Mouse (Mus musculus) thymus, postnatal 0 days (tissue): Measurements from ENCODE around the gene Ahcy. TPM values are rescaled to one million over a fixed set of nuclear protein-coding genes. Genes with fewer than 3 reads are reported as not detected.
"Not testable (repeated sequence)": the region's sequence is repeated elsewhere in the genome, so short reads cannot be mapped to it uniquely, and the experiment has no call there.

Source experiments
- DNase-seq: peaks from one replicate; pipeline ENCODE4 v3.0.0-alpha.2; 2015; ENCODE audit warnings: low spot score
- polyA plus RNA-seq: library from polyadenylated mRNA; unstranded; fragments of >200 nt; fragmentation: Nextera tagmentation; extraction: Ambion mirVana; gene quantifications from 2 replicates; pipeline ENCODE4 v1.2.1, GENCODE M21; 2015

Gene Ahcy
- polyA plus RNA-seq, 1 experiment from 2014 or later = 50.9 TPM

DNA sequence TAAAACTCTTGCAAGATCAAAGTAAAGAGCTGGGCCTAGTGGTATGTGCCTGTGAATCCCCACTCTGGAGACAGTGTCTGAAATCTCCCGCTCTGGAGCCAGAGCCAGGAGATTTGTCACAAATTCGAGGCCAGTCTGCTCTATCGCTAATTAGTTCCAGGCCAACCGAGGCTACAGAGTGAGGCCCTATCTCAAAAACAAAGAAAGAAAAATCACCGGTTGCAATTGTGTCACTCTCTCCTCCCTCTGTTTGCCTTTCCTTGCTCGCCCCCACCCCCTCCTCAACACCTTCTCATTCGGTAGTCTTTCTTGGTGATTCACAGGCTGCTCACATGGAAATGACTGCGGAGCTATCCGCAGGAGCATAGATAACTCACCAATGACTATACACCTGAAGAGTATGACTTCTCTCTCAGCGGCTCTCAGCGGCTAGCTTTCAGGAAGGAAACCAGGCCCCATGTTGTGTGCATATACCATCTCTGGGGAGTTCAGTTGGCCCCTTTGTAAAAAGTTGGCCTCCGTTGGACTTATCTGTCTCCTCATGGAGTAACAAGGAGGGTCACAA is 551 bp upstream of the Ahcy start:
- no peak for DNase-seq

DNA sequence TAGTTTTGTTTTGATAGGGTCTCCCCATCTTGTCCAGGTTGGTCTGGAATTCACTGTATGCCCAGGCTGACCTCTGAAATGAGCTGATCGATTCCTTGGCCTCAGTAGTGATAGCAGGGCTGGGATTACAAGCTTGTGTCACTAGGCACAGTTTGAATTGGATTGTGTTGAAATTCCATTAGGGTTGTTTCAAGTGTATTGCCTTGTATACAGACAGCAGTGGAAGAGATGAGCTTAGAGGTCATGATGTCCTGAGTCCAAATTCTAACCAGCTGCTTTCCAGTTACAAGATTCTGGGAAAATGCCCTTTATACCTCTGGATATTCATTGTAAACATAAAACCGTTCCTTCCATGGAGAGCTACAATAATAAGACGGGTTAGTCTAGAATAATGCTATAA is 950 bp downstream of the Ahcy start:
- DNase-seq = no peak

DNA sequence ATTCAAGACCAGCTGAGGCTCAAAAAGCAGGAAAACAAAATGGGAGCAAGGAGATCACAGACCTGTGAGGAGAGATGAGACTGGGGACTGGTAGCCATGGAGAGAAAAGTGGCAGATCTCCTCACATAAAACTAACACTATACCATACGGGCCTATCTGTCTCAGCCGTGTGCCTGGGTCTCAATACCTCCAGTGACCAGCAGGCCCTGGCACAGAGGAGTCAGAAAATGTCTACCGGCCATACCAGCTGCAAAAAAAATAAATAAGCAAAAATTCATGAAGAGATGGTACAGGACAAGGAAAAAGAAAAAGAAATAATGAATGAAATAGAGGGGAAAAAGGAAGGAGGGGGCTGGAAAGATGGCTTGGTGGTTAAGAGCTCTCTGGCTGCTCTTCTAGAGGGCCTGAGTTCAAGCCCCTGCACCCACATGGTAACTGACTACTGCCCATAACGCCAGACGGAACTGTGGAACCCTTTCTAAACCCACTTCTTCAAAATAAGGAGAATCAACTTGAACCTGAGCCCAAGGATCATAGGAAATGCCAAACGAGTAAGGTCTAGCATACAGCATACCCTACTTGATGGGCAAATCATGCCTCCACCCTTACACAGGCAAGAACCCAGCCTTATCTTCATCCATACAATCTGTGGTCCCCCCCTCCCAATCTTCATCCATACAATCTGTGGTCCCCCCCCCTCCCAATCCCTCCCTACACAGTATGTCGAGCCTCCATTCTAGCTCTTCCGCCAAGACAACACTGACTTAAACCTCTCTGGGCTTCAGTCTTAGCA is 1.7 kb downstream of the Ahcy start:
- DNase-seq = no peak

DNA sequence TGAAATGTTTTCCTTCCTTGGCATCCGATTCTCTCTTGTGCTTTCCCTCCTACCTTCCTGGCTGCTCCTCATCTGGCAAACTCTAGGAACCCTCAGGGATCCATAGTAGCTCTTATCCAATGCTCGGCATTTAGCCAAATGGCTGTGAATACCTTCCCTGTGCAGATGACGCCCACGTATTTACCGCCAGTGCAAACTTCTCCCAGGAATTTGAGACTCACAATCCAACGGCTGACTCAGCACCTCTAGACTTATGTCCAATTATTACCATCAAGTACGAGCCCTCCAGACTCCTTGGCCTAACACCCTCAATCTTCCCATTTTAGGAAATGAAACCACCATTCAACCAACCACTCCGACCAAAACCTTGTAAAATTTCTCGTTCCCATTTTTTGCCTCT is 3.3 kb downstream of the Ahcy start:
- DNase-seq = no peak

DNA sequence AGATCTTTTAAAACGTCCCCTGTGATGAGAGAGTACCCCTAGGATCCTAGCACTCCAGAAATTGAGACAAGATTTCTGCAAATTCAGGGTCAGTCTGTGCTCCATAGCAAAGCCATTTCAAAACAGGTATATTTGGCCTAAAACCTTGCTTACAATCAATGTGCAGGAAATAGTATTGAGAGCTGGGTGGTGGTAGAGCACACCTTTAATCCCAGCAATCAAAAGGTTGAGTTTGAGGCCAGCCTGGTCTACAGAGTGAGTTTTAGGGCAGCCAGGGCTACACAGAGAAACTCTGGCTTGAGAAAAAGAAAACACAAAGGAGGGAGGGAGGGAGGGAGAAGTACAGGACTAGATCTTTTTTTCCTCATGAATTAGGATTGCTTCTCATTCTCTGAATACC is 16.9 kb downstream of the Ahcy start:
- DNase-seq = no peak

DNA sequence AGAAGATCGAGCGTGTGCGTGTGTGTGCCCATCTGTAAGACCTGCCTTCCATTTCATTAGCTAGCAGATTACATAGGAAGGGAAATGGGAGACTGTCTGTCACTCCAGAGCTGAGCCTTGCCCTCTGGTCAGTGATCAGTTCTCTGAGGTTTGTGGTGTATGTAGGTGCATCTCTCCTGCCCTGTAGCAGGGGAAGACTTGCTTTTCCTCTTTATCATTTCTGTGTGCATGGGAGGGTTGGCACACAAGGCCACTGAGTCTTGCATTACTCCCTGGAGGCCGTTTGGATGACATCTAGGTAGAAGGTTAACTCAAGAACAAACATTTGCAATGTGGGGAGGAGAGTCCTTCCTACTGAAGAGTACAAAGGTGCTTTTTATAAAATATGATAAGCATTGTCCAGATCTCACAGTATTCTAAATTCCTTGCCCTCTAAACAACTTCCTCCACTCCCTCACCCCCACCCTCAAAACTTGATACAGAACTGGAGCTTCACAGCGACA is 18.2 kb downstream of the Ahcy start:
- no peak for DNase-seq

DNA sequence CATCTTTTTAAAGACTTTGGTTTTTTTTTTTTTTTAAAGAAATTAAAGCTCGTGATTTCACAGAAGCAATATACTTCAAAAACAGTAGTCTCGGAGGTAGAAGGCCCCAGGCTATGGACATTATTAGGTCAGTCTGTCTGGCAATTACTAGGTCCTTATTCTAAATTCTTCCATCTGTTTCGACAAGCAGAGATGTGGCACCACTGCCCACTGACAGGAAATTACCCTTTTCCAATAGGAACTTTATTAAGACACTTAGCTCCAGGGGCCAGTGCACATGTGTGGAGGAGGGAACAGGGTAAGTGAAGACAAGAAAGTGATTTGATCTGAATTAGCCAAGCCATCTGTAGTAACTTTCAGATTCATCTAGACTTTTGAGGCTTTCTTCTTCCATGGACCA is 19.6 kb downstream of the Ahcy start:
- no peak for DNase-seq

DNA sequence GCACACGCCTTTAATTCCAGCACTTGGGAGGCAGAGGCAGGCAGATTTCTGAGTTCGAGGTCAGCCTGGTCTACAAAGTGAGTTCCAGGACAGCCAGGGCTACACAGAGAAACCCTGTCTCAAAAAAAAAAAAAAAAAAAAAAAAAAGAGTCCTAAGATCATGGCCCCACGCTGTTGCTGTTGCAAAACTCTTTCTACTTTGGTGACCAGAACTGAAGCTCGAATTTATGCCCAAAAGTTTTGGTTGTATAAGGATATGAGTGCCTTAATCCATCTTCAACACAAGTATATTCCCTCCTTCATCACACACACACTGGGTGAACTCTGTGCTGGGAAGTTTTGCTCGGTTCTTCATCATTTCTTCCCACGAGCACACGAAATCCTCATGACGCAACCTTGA is 20.8 kb downstream of the Ahcy start:
- DNase-seq = not testable (repeated sequence)

DNA sequence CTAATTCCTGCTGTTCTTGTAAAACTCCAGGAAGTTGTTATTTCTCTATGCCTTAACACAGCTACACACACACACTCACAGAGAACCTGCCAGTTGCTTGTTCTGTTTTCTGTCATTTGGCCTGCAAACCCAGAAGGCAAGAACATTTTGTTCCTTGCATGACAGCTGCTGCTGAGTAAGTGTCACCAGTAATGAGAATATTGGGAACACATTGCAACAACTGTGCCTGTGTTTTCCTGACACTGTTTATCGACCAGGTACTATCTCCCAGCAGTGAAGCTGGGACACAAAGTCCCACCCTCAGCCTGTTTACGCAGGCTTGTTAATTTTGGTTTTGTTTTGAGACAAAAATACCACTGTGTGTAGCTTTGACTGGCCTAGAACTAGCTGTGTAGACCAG is 21.6 kb downstream of the Ahcy start:
- DNase-seq = no peak

DNA sequence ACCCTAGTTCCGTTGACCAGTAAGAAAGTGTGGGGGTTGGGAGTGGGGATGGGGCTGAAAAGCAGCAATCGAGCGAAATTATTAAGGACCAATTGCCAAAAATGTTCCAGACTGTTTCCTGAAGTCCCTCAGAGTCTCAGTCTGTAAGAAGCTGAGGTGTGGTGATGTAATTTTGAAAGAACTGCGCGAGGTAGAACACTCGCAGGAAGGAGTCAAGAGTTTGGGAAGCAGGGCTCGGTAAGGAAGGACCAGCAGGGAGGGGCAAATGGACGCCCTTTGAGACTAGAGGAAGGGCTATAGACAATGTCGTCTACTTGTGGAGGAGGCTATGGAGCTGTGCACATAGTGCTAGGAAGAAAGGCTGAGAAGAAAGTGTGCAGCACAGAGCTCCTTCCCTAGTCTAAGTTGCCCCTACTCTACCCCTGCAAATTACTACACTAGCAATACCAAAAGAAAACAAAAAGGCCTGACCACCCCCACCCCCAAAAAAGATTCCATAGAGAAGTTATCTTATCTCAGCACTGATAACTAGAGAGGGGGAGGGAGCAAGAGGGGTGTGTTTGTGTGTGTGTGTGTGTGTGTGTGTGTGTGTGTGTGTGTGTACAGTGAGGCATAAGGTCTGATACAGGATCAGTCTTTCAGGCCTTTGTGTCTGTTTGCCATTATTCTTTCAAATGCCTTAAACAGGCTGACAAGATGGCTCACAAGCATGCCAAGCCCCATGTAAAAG is 22.5 kb downstream of the Ahcy start:
- DNase-seq = no peak

DNA sequence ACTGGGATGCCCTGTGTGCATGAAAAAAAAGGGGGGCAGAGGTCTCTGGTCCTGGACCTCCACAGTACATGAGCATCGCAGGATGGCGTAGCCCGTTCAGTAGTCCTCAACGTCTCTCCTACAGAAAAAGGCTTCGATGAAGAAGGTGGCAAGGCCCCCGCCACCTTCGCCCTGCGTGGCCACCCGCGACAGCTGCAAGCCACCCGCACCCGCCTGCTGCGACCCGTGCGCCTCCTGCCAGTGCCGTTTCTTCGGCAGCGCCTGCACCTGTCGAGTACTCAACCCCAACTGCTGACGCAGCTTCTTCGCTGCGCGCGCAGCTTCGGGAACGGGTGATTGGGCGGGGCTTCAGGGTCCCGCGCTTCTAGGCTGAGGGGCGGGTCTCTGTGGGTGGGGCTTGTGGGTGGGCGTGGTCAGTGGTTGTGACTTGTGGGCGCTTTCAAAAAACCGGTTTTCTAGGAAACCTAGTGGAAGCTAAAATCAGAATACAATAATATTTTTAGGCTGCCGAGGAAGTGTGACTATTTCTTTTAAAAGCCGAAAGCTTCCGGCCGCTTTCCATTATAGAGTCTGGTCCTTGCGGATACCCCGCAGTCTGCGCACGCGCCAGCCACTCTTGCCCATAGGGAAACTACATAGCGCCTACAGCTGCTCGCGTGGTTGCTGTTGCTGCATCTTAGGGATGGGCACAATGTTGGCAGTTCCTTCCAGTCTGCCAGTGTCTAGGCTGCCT is 23.6 kb downstream of the Ahcy start:
- peak; percentile 99 for DNase-seq

DNA sequence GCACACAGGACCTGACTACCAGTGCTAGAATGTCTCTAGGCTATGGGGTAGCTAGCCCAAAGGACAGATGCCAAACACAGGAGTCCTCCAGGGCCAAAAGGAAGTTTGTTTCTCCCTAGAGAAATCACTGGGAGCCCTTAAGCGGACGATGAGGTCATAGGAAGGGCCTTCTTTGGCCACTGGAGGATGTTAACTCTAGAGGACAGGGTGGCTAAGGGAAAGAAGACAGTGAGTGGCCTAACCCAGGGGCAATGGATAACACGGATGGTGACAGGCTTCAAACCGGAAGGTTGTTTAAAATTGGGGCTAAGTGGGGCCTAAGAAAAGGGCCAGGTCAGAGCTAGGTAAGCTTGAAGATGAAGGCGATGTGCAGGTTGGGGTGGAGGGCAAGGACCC is 24.2 kb downstream of the Ahcy start:
- DNase-seq = no peak

DNA sequence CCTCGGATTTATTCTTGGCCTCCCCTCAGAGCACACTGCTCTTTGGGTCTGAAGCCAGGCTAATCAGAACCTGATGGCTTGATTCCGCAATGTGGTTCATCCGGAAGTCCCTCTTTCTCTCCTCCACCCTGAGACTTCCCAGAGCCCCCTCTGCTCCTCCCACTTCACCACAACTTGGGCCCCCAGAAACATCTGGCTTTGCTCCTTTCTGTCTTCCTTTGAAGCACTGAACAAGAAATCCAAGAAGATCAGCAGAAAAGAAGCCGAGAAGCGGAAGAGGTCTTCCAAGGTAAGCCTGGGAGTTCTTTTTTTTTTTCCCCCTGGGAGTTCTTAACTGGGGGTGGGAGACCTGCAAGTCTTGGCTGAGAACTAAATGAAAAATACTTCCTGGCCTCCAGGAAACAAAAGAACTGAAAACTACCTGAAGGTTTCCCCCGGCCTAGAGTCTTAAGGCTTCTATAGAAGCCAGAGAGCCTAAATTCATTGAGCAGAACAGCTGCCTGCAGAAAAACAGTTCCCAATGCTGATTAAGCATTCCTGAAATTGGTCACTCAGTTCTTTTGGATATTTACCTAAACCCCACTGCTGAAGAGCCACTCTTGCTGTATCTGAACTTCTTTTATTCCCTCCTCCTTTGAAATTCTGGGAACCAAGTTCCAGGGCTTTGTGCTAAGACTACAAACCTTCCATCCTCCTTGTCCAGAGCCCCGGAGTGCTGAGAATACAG is 26.7 kb downstream of the Ahcy start:
- DNase-seq = peak; percentile 49

DNA sequence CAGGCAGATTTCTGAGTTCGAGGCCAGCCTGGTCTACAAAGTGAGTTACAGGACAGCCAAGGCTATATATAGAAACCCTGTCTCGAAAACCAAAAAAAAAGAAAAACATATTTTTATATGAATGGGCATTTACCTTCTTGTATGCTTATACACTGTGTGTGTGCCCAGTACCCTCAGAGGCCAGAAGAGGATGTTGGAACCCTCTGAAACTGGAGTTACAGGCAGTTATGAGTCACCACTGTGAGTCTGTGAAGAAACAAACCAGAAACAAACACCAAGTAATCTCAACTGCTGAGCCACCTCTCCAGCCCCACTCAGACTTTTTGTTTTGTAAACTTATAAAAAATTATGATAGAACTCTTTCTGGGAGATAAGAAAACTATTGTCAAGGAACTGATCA is 27.5 kb downstream of the Ahcy start:
- DNase-seq = no peak

DNA sequence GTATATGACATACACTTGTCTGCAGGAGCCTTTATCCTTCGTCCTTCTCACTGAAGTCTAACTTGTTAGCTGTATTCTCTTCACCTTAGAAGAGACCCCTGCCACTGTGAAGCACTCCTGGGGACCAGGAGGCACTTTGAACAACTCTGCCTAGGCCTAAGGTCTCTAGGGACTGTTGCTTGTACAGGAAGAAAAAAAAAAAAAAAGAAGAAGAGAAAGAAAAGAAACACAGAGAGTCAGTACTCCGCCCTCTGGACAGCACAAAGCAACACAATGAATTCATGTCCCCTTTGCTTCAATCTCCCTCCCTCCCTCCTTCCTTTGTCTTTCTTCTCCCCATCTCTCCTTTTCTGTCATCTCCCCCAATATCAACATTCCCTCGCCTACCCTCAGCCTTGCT is 29.2 kb downstream of the Ahcy start:
- no peak for DNase-seq

DNA sequence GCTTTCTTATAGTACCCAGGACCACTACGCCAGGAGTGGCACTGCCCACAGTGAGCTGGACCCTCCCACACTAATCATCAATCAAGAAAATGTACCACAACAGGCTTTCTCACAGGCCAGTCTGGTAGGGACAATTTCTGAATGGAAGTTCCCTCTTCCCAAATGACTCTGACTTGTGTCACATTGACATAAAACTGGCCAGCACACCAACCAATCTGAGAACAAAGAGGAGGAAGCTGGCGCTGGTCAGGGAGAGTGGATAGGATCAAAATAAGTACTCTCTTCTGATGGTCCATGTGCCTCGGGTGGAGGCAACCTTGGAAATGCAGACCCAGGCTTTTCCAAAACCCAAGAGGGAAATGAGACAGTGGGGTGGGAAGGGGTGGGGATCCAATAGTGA is 29.8 kb downstream of the Ahcy start:
- DNase-seq = no peak

DNA sequence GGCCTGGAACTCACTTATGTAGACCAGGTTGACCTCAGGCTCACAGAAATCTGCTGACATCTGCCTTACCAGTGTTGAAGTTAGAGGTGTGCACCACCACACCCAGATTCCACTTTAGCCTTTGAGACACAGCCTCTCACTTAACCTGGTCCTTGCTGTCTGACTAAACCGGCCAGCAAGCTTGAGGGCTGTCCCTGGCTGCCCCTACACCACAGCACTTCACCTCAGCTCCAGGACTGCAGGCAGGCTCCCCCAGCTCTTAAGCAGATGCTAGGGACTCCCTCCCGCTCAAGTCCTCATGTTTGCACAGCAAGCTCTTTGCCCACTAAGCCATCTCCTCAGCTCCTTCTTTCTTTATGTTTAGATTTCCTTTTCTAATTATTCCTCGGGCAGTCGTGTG is 34.3 kb downstream of the Ahcy start:
- DNase-seq = no peak

DNA sequence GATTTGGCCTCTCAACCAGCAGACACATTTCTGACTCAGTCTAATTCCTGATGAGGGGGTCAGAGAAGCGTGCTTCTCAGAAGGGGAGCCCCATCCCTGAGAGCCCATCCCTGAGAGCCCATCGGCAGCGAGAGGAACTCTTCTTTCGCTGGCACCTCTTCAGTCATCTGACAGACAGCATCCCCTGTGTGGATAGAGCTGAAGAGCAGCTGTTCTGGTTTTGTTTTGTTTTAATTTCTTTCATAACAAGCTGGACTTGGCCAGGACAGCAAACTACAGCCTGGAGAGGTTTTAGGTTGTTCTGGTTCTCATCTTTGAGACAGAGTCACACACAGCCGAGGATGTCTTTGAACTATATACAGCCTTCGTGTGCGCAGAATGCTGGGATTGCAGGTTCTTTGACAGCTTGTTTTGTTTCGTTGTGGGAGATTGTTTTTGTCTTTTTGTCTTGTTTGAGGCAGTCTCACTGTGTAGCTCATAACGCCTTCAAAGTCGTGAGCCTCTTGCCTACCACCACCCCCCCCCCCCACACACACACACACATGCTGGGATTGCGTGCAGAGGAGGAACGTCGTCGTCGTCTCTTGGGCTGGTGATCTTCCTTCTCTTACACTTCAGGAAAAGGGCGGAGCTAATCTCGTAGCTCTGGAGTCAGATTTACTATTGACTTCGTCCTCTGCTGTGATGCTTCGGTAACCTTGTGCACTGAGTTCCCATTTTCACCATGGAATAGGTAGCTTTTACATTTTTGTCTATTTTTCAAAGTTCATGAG is 41.2 kb downstream of the Ahcy start:
- no peak for DNase-seq

DNA sequence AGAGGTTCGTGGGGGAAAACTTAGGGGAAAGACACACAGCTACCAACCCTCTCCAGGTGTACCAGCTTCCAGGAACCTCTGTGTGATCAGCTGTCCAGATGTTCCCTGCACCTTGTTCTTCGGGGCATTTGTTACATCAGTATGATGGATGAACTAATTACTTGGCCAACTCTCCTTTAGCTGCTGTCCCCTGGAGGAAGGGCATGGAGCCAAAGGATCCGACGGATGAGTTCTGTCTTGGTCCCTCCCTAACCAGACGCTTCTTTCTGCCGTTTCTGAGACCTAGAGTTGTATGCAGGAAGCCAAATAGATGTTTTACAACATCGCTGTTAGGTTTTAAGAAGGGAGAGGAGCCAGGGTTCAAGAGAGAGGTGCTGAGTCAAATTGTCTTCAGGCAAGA is 43.5 kb downstream of the Ahcy start:
- DNase-seq = no peak

DNA sequence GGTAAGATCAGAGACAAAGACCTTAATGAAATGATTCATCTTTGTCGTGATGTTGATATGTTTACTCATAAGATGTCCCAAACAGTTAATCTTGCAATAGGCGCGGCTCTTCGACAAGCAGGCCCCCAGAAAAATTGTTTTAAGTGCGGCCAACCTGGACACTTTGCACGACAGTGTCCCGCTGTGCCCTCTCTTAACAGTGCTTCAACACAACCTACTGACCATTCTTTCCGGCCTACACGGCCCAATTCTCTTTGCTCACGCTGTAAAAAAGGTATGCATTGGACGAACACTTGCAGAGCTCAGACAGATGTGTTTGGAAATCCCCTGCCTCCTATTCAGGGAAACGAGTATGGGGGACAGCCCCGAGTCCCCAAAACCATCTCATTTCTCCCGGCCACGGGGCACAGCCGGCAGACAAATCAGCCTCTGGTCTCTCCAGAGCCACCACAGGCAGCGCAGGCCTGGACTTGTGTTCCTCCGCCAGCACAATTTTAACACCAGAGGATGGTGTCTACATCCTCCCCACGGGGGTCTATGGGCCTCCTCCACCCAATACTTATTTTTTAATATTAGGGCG is 54.0 kb downstream of the Ahcy start:
- not testable (repeated sequence) for DNase-seq
